Mouse (Mus musculus): ENCODE measurements around the gene Fgfr2. TPM values are rescaled to one million over a fixed set of nuclear protein-coding genes. Genes with fewer than 3 reads are reported as not detected.

The Fgfr2 gene
- polyA plus RNA-seq, 1 experiment from 2014 or later: 24.9 TPM

- Histone ChIP-seq H3K4me3 (ENCODE audit: low read depth, low read length) (no peak overlapping the region), H3K36me3 (ENCODE audit: control insufficient read depth, insufficient read depth, low read length) (peaks cover 5% of the 10 kb centered on the region), H3K4me2 (no peak overlapping the region), H3K9ac (ENCODE audit: low read depth, low read length) (no peak overlapping the region), H3K27me3 (ENCODE audit: control insufficient read depth, insufficient read depth, low read length) (no peaks in the 10 kb centered on the region), H3K4me1 (ENCODE audit: control insufficient read depth, insufficient read depth, low read length) (peaks cover 30% of the 10 kb centered on the region), H3K9me3 (replicated peaks; ENCODE audit: control insufficient read depth, low read length) (no peaks in the 10 kb centered on the region), H3K27ac (ENCODE audit: low read depth, low read length) (peak overlapping the region; percentile 17)
- WGBS (ENCODE audit: insufficient replicate concordance): 72% methylated on average over 8 of the region's 8 CpGs
- no peak for ATAC-seq (replicated peaks; ENCODE audit: insufficient number of reproducible peaks, low FRiP score, low TSS enrichment)
These were observed 70.3 kb downstream of the Fgfr2 start for GRCm38 (mm10) chr7:133052819-133053218.

- no peak for ATAC-seq (replicated peaks; ENCODE audit: insufficient number of reproducible peaks, low FRiP score, low TSS enrichment)
- H3K4me2 ChIP-seq: no peak overlapping the region
- H3K27ac ChIP-seq (ENCODE audit: low read depth, low read length): no peak overlapping the region
- H3K36me3 ChIP-seq (ENCODE audit: control insufficient read depth, insufficient read depth, low read length): 0 out of 2 replicates have a peak, but pooled peaks cover 3% of the 10 kb centered on the region
- 64% methylated on average over 6 of the region's 6 CpGs for WGBS (ENCODE audit: insufficient replicate concordance)
- H3K4me3 ChIP-seq (ENCODE audit: low read depth, low read length): no peak overlapping the region
- H3K27me3 ChIP-seq (ENCODE audit: control insufficient read depth, insufficient read depth, low read length): no peaks in the 10 kb centered on the region
- H3K9ac ChIP-seq (ENCODE audit: low read depth, low read length): no peak overlapping the region
- peaks cover 27% of the 10 kb centered on the region for H3K4me1 ChIP-seq (ENCODE audit: control insufficient read depth, insufficient read depth, low read length)
- no peaks in the 10 kb centered on the region for H3K9me3 ChIP-seq (replicated peaks; ENCODE audit: control insufficient read depth, low read length)
These were observed 72.5 kb downstream of the Fgfr2 start for GRCm38 (mm10) chr7:133050681-133051080.

- Histone ChIP-seq H3K9me3 (replicated peaks; ENCODE audit: control insufficient read depth, low read length) (no peaks in the 10 kb centered on the region), H3K9ac (ENCODE audit: low read depth, low read length) (no peak overlapping the region), H3K4me3 (ENCODE audit: low read depth, low read length) (no peak overlapping the region), H3K36me3 (ENCODE audit: control insufficient read depth, insufficient read depth, low read length) (no peaks in the 10 kb centered on the region), H3K4me1 (ENCODE audit: control insufficient read depth, insufficient read depth, low read length) (peaks cover 24% of the 10 kb centered on the region), H3K4me2 (no peak overlapping the region), H3K27me3 (ENCODE audit: control insufficient read depth, insufficient read depth, low read length) (no peaks in the 10 kb centered on the region), H3K27ac (ENCODE audit: low read depth, low read length) (no peak overlapping the region)
- 64% methylated on average over 3 of the region's 3 CpGs for WGBS (ENCODE audit: insufficient replicate concordance)
- ATAC-seq (replicated peaks; ENCODE audit: insufficient number of reproducible peaks, low FRiP score, low TSS enrichment): no peak
These were observed 75.0 kb downstream of the Fgfr2 start for GRCm38 (mm10) chr7:133048085-133048630.

GRCm38 (mm10) chr7:133047287-133047686 lies 75.9 kb downstream of the Fgfr2 start:
- Histone ChIP-seq H3K4me1 (ENCODE audit: control insufficient read depth, insufficient read depth, low read length) (peaks cover 25% of the 10 kb centered on the region), H3K9me3 (replicated peaks; ENCODE audit: control insufficient read depth, low read length) (no peaks in the 10 kb centered on the region), H3K36me3 (ENCODE audit: control insufficient read depth, insufficient read depth, low read length) (no peaks in the 10 kb centered on the region), H3K4me3 (ENCODE audit: low read depth, low read length) (no peak overlapping the region), H3K9ac (ENCODE audit: low read depth, low read length) (no peak overlapping the region), H3K27me3 (ENCODE audit: control insufficient read depth, insufficient read depth, low read length) (no peaks in the 10 kb centered on the region), H3K27ac (ENCODE audit: low read depth, low read length) (0 out of 2 replicates have a peak overlapping the region, but pooled peaks have one; percentile 10), H3K4me2 (no peak overlapping the region)
- WGBS (ENCODE audit: insufficient replicate concordance): 67% methylated on average over 4 of the region's 4 CpGs
- no peak for ATAC-seq (replicated peaks; ENCODE audit: insufficient number of reproducible peaks, low FRiP score, low TSS enrichment)

- Histone ChIP-seq H3K9ac (ENCODE audit: low read depth, low read length) (no peak overlapping the region), H3K27ac (ENCODE audit: low read depth, low read length) (no peak overlapping the region), H3K36me3 (ENCODE audit: control insufficient read depth, insufficient read depth, low read length) (no peaks in the 10 kb centered on the region), H3K4me2 (no peak overlapping the region), H3K4me3 (ENCODE audit: low read depth, low read length) (no peak overlapping the region), H3K9me3 (replicated peaks; ENCODE audit: control insufficient read depth, low read length) (no peaks in the 10 kb centered on the region), H3K4me1 (ENCODE audit: control insufficient read depth, insufficient read depth, low read length) (peaks cover 41% of the 10 kb centered on the region), H3K27me3 (ENCODE audit: control insufficient read depth, insufficient read depth, low read length) (no peaks in the 10 kb centered on the region)
- ATAC-seq (replicated peaks; ENCODE audit: insufficient number of reproducible peaks, low FRiP score, low TSS enrichment): no peak
- 54% methylated on average over 4 of the region's 4 CpGs for WGBS (ENCODE audit: insufficient replicate concordance)
These were observed 78.4 kb downstream of the Fgfr2 start for GRCm38 (mm10) chr7:133044721-133045120.

- 56% methylated on average over 3 of the region's 3 CpGs for WGBS (ENCODE audit: insufficient replicate concordance)
- no peak for ATAC-seq (replicated peaks; ENCODE audit: insufficient number of reproducible peaks, low FRiP score, low TSS enrichment)
- H3K9me3 ChIP-seq (replicated peaks; ENCODE audit: control insufficient read depth, low read length): no peaks in the 10 kb centered on the region
- H3K36me3 ChIP-seq (ENCODE audit: control insufficient read depth, insufficient read depth, low read length): no peaks in the 10 kb centered on the region
- H3K9ac ChIP-seq (ENCODE audit: low read depth, low read length): no peak overlapping the region
- H3K4me2 ChIP-seq: no peak overlapping the region
- no peaks in the 10 kb centered on the region for H3K27me3 ChIP-seq (ENCODE audit: control insufficient read depth, insufficient read depth, low read length)
- H3K4me1 ChIP-seq (ENCODE audit: control insufficient read depth, insufficient read depth, low read length): peaks cover 50% of the 10 kb centered on the region
- H3K27ac ChIP-seq (ENCODE audit: low read depth, low read length): peak overlapping the region; percentile 1; the same call in 1 of the 2 replicates
- no peak overlapping the region for H3K4me3 ChIP-seq (ENCODE audit: low read depth, low read length)
These were observed 81.4 kb downstream of the Fgfr2 start for GRCm38 (mm10) chr7:133041784-133042183.

- 64% methylated on average over 3 of the region's 3 CpGs for WGBS (ENCODE audit: insufficient replicate concordance)
- no peak overlapping the region for H3K4me2 ChIP-seq
- H3K27ac ChIP-seq (ENCODE audit: low read depth, low read length): peak overlapping the region; percentile 64
- no peak overlapping the region for H3K4me3 ChIP-seq (ENCODE audit: low read depth, low read length)
- H3K9ac ChIP-seq (ENCODE audit: low read depth, low read length): no peak overlapping the region
- no peaks in the 10 kb centered on the region for H3K36me3 ChIP-seq (ENCODE audit: control insufficient read depth, insufficient read depth, low read length)
- peaks cover 59% of the 10 kb centered on the region for H3K4me1 ChIP-seq (ENCODE audit: control insufficient read depth, insufficient read depth, low read length)
- no peak for ATAC-seq (replicated peaks; ENCODE audit: insufficient number of reproducible peaks, low FRiP score, low TSS enrichment)
- no peaks in the 10 kb centered on the region for H3K27me3 ChIP-seq (ENCODE audit: control insufficient read depth, insufficient read depth, low read length)
- no peaks in the 10 kb centered on the region for H3K9me3 ChIP-seq (replicated peaks; ENCODE audit: control insufficient read depth, low read length)
These were observed 82.3 kb downstream of the Fgfr2 start for GRCm38 (mm10) chr7:133040688-133041345.

GRCm38 (mm10) chr7:133039556-133040255 lies 83.4 kb downstream of the Fgfr2 start:
- 56% methylated on average over 3 of the region's 3 CpGs for WGBS (ENCODE audit: insufficient replicate concordance)
- Histone ChIP-seq H3K27me3 (ENCODE audit: control insufficient read depth, insufficient read depth, low read length) (no peaks in the 10 kb centered on the region), H3K9me3 (replicated peaks; ENCODE audit: control insufficient read depth, low read length) (no peaks in the 10 kb centered on the region), H3K4me3 (ENCODE audit: low read depth, low read length) (no peak overlapping the region), H3K9ac (ENCODE audit: low read depth, low read length) (no peak overlapping the region), H3K4me1 (ENCODE audit: control insufficient read depth, insufficient read depth, low read length) (peaks cover 71% of the 10 kb centered on the region), H3K36me3 (ENCODE audit: control insufficient read depth, insufficient read depth, low read length) (no peaks in the 10 kb centered on the region), H3K27ac (ENCODE audit: low read depth, low read length) (peak overlapping the region; percentile 64), H3K4me2 (no peak overlapping the region)
- no peak for ATAC-seq (replicated peaks; ENCODE audit: insufficient number of reproducible peaks, low FRiP score, low TSS enrichment)

Data from heart, embryonic 11.5 days (tissue).